Mouse (Mus musculus): ENCODE data around the gene Socs2.

- TF ChIP-seq CTCF (IDR thresholded peaks at IDR 0.05; ENCODE audit: low read depth, low read length) (no peak), EP300 (IDR thresholded peaks at IDR 0.05; ENCODE audit: insufficient read depth, low read depth, low read length) (no peak)
Measured at GRCm38 (mm10) chr10:95407541-95408160, 9.3 kb downstream of the Socs2 start.

Measured in ES-Bruce4 (cell line).